Mouse (Mus musculus) thymus, postnatal 14 days (tissue): ENCODE results near the gene Hs3st1.

Experiments
- DNase-seq: peaks from one replicate; pipeline ENCODE4 v3.0.0; 2021

The Hs3st1 gene

DNA sequence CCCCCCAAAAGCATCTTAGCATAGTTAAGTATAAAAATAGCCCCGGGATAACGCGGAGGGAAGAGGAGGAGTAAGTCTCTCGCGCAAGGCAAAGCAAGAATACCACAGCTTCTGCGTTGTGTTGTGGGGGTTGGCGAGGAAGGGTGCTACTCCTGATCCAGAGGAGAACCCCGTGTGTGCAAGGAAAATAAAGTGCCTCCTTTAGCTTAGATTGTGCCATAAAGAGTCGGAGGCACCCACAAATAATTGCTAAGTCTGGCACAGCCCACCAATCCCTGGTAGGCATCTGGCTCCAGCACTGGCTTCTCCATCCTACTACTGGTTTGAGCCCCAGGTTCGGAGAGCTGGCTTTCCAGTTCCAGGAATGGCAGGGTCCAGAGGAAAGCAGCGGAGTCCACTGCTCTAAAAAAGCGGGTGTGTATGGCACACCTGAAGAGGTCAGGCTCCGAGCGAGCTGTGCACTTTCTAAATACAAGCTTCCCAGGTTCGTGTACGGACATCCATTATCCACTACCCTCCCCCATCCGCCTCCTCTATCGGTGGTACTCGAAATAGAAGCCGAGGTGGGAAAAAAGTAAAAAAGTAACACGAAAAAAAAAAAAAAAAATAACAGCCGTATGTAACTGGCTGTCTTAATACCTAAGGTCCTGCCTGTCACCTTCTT, 111.9 kb downstream of the Hs3st1 start:
- no peak for DNase-seq

GRCm38 (mm10) chr5:39642222-39642770, 113.0 kb downstream of the Hs3st1 start:
- DNase-seq, result no peak

- no peak for DNase-seq
Measured at GRCm38 (mm10) chr5:39639438-39640177, 115.7 kb downstream of the Hs3st1 start.

- DNase-seq, result no peak
Measured at GRCm38 (mm10) chr5:39638926-39639325, 116.3 kb downstream of the Hs3st1 start.

GRCm38 (mm10) chr5:39637874-39638273, 117.4 kb downstream of the Hs3st1 start:
- no peak for DNase-seq

DNA sequence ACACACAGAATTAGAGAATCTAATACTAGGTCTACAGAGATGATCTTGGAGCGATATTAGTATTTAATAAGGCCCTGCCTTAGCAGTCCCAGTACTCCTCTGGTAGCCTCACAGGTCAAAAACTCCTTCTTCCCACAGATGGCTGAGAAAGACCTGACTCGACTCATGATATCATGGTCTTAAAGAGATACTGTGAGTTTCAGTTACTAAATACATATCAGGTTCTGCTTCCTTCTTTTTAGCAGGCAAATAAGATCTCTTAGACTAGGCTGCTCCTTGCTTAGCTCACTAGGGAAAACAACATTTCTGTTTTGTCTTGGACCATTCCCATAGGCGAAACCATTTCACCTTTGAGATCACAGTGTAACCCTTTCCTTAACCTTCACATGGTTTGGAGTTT, 119.2 kb downstream of the Hs3st1 start:
- no peak for DNase-seq

- DNase-seq, result no peak
Measured at GRCm38 (mm10) chr5:39634300-39635047, 120.8 kb downstream of the Hs3st1 start.

- DNase-seq, result no peak
Measured at GRCm38 (mm10) chr5:39633206-39633605, 122.1 kb downstream of the Hs3st1 start.

DNA sequence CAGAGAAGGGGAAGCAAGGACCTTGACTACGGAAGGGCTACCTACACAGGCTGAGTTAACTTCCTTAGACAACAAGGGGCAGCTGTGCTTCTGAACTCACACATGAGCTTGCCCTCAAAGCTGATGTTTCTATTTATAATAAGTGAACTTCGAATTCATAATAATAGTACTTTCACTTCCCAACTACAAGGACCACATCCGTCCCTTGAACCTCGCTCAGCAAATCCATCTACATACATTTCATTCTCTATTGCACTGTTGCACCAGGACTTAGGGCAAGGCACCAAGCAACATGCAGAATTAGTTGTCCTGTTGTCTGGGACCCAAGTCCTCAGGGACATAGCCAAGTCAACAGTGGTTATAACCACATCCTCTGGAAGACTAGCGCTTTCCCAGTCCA, 124.4 kb downstream of the Hs3st1 start:
- no peak for DNase-seq

DNA sequence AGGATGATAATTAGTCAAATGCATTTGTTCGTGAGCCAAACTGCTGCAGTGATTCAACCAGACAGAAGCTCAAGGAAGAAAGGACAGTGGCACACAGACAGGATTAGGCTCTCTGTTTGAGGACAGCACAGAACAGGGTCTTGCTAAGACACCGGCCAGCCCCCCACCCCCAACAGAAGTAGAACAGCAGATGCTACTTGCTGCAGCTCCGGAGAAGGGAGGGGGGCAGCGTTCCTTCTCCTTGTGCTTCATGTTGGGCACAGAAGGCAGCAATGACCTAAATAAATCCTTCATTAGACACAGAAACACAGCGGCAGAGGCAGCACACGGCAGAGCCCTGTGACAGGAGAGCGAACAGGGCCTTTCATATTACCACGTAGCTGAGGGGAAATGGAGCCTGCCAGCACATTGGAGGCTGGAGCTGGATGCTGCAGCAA, 130.2 kb downstream of the Hs3st1 start:
- no peak for DNase-seq

DNA sequence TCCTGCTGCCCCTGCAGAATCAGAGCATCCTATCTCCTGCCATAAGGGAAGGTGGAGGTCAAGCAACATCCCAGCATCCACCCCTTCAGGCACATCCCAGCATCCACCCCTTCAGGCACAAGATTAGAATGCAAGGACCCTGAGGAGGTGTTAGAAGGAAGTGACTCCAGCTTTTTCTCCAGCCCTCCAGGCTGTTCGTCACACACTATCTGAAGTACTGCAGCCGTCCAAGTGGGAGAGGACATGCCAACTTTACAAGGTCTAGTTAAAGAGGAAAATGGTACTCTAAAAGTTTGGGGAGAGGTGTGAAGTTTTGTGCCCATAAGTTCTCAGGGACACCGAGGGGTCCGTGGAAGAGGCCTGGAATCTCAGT, 131.1 kb downstream of the Hs3st1 start:
- DNase-seq, result no peak

DNA sequence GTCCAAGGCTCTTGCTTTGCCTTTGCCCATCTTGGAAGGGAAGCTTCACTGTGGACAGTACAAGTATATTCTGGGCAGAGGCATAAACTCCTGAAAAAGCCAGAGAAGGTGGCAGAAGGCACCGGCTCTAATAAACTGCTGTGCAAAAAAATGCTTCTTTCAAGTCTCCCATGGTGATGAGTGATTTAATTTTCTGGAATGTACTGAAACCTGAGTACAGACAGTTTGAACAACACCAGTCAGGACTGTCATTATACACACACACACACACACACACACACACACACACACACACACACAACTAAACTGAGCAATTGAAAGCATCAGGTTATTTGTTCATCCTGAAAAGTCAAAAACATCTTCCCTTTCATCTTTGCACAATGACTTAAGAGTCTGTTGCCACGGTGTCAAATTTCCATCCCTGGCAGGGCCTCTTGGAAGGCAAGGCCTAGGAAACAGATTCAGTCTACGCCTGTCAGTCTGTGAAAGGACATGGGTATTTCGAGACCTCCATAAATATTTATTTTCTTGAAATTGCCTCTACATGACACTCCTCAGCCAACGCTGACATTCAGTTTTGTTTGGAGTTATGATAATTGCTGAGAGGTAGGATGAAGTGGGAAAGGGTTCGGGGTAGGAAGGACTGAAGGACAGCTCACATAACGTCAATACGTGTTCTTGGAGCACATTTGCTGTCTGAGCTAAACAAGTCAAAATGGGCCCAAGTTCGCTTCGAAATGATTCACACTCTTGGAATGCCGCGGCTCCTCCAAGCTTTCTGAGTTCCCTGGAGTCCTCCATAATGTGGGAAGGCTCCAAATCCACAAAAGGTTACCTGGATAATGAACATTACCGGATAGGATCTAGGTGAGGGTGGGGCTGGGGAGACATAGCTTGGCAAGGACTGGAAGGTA, 131.7 kb downstream of the Hs3st1 start:
- no peak for DNase-seq

DNA sequence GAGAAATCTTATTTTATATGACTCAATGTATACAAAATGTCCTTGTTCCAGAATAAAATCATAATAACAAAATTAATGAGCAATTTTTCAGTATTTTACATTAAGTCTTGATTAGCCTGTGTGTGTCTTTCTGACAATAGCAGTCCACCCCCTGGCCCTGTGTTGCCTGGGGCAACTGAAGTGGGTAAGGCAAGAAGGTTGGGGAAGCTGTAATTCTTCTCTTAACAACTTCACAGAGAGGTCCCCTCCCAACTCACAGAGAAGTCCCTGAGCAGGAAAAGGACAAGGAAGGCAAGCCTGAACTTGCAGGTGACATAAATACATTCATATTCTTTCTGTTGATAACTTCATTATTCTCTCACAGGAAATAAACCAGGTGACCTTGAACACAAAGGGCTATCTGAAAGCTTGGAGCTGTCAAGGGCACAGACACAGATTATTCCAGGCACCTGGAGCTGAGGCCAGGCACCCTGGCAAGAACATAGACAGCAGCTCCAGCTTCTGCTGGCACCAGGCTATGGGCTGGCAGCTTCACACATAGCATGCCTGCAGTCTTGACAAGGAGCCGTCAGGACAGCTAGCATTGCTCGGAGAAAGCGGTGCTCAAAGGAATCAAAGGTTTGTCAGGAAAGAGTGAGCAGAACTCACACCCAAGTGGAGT, 134.9 kb downstream of the Hs3st1 start:
- no peak for DNase-seq

DNA sequence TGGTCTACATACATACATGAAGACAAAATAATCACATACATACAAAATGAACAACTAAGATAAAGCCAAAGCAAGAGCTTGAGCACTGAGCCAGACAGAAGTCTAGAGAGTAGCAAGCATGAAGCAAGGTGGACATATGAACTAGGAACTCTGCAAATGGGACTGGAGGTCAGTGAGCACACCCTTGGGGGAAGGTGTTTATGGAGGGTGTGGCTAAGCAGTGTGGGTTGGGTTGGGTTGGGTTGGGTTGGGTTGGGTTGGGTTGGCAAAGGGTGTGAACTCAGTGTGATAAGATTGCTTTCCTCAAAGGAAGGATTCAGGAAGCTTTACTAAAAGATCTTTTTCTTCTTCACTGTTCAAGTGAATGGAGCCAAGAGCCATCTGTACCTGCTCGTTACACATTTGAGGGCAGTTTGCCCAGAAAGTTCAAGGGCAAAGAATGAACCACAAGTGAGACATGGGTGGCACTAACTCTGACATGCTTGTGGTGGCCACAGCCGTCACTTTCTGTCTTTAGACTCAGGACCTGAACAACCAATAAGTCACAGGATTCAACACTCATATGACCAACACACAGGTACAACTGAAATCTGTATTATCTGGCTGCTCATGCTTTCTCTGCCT, 137.8 kb downstream of the Hs3st1 start:
- DNase-seq, result no peak

- DNase-seq, result no peak
Measured at GRCm38 (mm10) chr5:39615202-39615601, 140.1 kb downstream of the Hs3st1 start.

GRCm38 (mm10) chr5:39613534-39613933, 141.7 kb downstream of the Hs3st1 start:
- DNase-seq, result no peak

DNA sequence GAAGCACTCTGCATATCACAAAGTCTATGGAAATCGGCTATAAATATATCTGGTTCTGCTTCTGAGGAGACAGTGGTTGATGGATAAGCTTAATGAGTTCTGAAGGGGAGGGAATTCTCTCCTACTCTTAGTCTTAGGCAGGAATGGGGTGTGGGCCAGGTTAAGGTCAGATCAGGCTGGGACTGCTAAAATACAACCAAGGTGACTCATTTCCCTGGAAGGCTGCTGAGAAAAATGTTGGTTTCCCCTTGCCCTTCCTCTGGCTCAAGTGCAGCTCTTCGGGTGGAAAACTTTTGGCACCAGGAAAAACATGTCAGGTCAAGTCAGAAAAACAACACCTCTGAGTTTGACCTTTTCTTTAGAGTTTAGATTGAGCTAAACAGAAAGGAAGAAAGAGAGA, 143.0 kb downstream of the Hs3st1 start:
- no peak for DNase-seq

- no peak for DNase-seq
Measured at GRCm38 (mm10) chr5:39608260-39608659, 147.0 kb downstream of the Hs3st1 start.

GRCm38 (mm10) chr5:39594737-39595136, 160.5 kb downstream of the Hs3st1 start:
- no peak for DNase-seq
